Mouse (Mus musculus) midbrain, postnatal 0 days (tissue): Measurements from ENCODE around the gene Bbof1. TPM values are rescaled to one million over a fixed set of nuclear protein-coding genes. Genes with fewer than 3 reads are reported as not detected.

ENCODE experiments used
- ATAC-seq: fragments of 200-750 bp; cut with Nextera tagmentation; 2 replicates; pipeline ENCODE4 v1.8.0; 2017; ENCODE audit warnings: moderate number of reproducible peaks, mild to moderate bottlenecking, moderate TSS enrichment, moderate library complexity; ENCODE audit not compliant: low FRiP score
- DNase-seq: peaks from one replicate; pipeline ENCODE4 v3.0.0-alpha.2; 2015; ENCODE audit warnings: low spot score
- H3K27ac ChIP-seq: fragments of 300-500 bp; sonication (generic); 2 replicates; pipeline ENCODE4 v1.5.1; 2014; ENCODE audit warnings: low read depth, mild to moderate bottlenecking, low read length, mixed read lengths
- H3K27me3 ChIP-seq: fragments of 300-500 bp; sonication (generic); 2 replicates; pipeline ENCODE4 v1.6.1; 2014; ENCODE audit warnings: low read length, control low read depth, mixed read lengths; ENCODE audit not compliant: insufficient read depth
- H3K36me3 ChIP-seq: fragments of 300-500 bp; sonication (generic); 2 replicates; pipeline ENCODE4 v1.6.1; 2014; ENCODE audit warnings: low read length, control low read depth, mixed read lengths; ENCODE audit not compliant: insufficient read depth
- H3K4me1 ChIP-seq: fragments of 300-500 bp; sonication (generic); 2 replicates; pipeline ENCODE4 v1.6.1; 2014; ENCODE audit warnings: mild to moderate bottlenecking, control low read depth, antibody characterized with exemption, low read length, mixed read lengths; ENCODE audit not compliant: insufficient read depth
- H3K4me2 ChIP-seq: fragments of 300-500 bp; sonication (generic); 2 replicates; pipeline ENCODE4 v1.6.1; 2014; ENCODE audit warnings: low read depth, mild to moderate bottlenecking, low read length, mixed read lengths; ENCODE audit not compliant: poor library complexity, severe bottlenecking
- H3K4me3 ChIP-seq: fragments of 300-500 bp; sonication (generic); 2 replicates; pipeline ENCODE4 v1.5.1; 2014; ENCODE audit warnings: low read depth, mild to moderate bottlenecking, low read length, moderate library complexity
- H3K9ac ChIP-seq: fragments of 300-500 bp; sonication (generic); replicated peaks from 2 replicates; pipeline ENCODE4 v1.6.1; 2014; ENCODE audit warnings: mild to moderate bottlenecking, low read length, moderate library complexity, mixed read lengths; ENCODE audit not compliant: poor library complexity, severe bottlenecking
- H3K9me3 ChIP-seq: fragments of 300-500 bp; sonication (generic); 2 replicates; pipeline ENCODE4 v1.6.1; 2016; ENCODE audit warnings: low read length, control low read depth
- CTCF ChIP-seq: IDR thresholded peaks from 2 replicates; pipeline ENCODE4 v1.5.1; 2016; ENCODE audit warnings: antibody characterized with exemption, mild to moderate bottlenecking
- WGBS: fragments of 180-500 bp; shearing (Covaris S2); extraction: QIAGEN DNeasy Blood & Tissue Kit; methylation state at CpG from one replicate; pipeline ENCODE4 v1.1.7; 2014; 5-methylcytosine and 5-hydroxymethylcytosine counted together
- polyA plus RNA-seq: library from polyadenylated mRNA; unstranded; fragments of >200 nt; fragmentation: Nextera tagmentation; extraction: Ambion mirVana; gene quantifications from 2 replicates; pipeline ENCODE4 v1.2.1, GENCODE M21; 2015
- total RNA-seq: library from RNA; depleted of rRNA; stranded (reverse); fragments of >200 nt; gene quantifications from 2 replicates; pipeline ENCODE4 v1.2.3, GENCODE M21; 2014

Gene Bbof1
- total and polyA plus RNA-seq, 2 experiments from 2014 or later: 2.1 to 3.2 TPM

DNA sequence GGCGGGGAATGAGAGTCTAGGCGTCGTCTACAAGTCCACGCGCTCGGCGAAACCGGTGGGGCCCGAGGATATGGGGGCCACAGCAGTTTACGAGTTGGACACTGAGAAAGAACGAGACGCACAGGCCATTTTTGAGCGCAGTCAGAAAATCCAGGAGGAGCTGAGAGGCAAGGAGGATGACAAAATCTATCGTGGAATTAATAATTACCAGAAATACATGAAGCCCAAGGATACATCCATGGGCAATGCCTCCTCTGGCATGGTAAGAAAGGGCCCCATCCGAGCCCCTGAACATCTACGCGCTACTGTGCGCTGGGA lies 8.7 kb downstream of the Bbof1 start:
- Histone ChIP-seq H3K4me2 (peak overlapping the region; percentile 76), H3K27ac (peak overlapping the region; percentile 76), H3K36me3 (no peaks in the 10 kb centered on the region), H3K27me3 (no peaks in the 10 kb centered on the region), H3K4me3 (peak overlapping the region; percentile 55), H3K4me1 (no peaks in the 10 kb centered on the region), H3K9ac (peak overlapping the region; percentile 60), H3K9me3 (no peaks in the 10 kb centered on the region)
- 38% methylated on average over 18 of the region's 18 CpGs for WGBS
- DNase-seq: no peak
- no peak for TF ChIP-seq CTCF
- peak; percentile 13; the same call in 1 of the 2 replicates for ATAC-seq

GRCm38 (mm10) chr12:84423990-84424389 lies 15.1 kb downstream of the Bbof1 start:
- DNase-seq (no peak), ATAC-seq (no peak)
- H3K4me2 ChIP-seq: no peak overlapping the region
- WGBS: 65% methylated on average over 3 of the region's 3 CpGs
- no peak overlapping the region for H3K9ac ChIP-seq
- H3K27me3 ChIP-seq: no peaks in the 10 kb centered on the region
- H3K4me3 ChIP-seq: no peak overlapping the region
- no peak overlapping the region for H3K27ac ChIP-seq
- TF ChIP-seq CTCF: no peak
- no peaks in the 10 kb centered on the region for H3K9me3 ChIP-seq
- H3K4me1 ChIP-seq: no peaks in the 10 kb centered on the region
- H3K36me3 ChIP-seq: peaks cover 5% of the 10 kb centered on the region; the same call in 1 of the 2 replicates

- Histone ChIP-seq H3K4me3 (no peak overlapping the region), H3K9ac (no peak overlapping the region), H3K27ac (no peak overlapping the region), H3K27me3 (no peaks in the 10 kb centered on the region), H3K4me2 (no peak overlapping the region), H3K9me3 (no peaks in the 10 kb centered on the region), H3K4me1 (no peaks in the 10 kb centered on the region), H3K36me3 (peaks cover 22% of the 10 kb centered on the region)
- 90% methylated on average over 2 of the region's 2 CpGs for WGBS
- ATAC-seq: no peak
- TF ChIP-seq CTCF: no peak
- DNase-seq: no peak
Observed at GRCm38 (mm10) chr12:84429825-84430224, 21.0 kb downstream of the Bbof1 start.

DNA sequence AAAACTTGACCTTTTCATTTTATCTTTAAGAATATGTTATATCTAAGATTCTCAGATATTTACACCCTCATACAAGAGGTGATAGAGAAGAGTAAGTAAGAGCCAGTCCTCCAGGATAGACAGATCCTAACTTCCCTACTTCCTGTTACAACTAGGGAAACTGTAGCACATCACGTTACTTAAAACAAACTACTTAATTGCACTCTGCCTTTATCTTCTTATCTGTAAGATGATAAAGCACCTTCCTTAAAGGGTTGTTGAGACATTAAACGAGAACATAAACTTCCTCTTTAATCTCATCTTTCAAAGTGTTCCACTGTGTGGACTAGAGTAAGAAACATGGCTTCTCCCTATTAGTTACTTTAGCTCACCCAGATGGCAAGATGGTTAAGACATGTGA lies 29.8 kb downstream of the Bbof1 start:
- no peaks in the 10 kb centered on the region for H3K27me3 ChIP-seq
- H3K36me3 ChIP-seq: peaks cover 12% of the 10 kb centered on the region
- WGBS: 85% methylated on average over 2 of the region's 2 CpGs
- no peak for ATAC-seq
- H3K9me3 ChIP-seq: no peaks in the 10 kb centered on the region
- DNase-seq: no peak
- H3K4me2 ChIP-seq: no peak overlapping the region
- H3K27ac ChIP-seq: no peak overlapping the region
- no peak overlapping the region for H3K9ac ChIP-seq
- no peak for TF ChIP-seq CTCF
- H3K4me1 ChIP-seq: no peaks in the 10 kb centered on the region
- H3K4me3 ChIP-seq: no peak overlapping the region

DNA sequence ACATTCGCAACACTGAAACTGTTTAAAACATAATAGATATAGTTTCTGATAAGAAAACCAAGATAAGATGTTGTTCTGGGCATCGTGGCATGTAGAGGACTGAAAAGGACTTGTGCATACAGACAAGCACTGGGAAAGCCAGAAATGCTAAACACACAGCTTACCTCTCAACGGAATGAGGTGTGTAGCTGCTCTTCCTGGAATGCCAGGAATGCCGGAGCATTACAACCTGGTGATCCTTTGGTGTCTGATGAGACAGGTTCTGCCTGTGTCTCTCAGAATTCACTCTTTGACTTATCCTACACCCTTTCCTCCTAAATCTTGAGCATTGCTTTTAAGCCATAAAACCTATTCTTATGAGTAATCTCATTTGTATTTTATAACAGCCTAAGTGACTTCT lies 33.7 kb downstream of the Bbof1 start:
- DNase-seq: no peak
- Histone ChIP-seq H3K4me2 (no peak overlapping the region), H3K4me1 (no peaks in the 10 kb centered on the region), H3K4me3 (no peak overlapping the region), H3K9ac (no peak overlapping the region), H3K27me3 (no peaks in the 10 kb centered on the region), H3K36me3 (peaks cover 7% of the 10 kb centered on the region), H3K27ac (no peak overlapping the region), H3K9me3 (no peaks in the 10 kb centered on the region)
- ATAC-seq: no peak
- no peak for TF ChIP-seq CTCF
- WGBS: 81% methylated on average over 4 of the region's 4 CpGs

DNA sequence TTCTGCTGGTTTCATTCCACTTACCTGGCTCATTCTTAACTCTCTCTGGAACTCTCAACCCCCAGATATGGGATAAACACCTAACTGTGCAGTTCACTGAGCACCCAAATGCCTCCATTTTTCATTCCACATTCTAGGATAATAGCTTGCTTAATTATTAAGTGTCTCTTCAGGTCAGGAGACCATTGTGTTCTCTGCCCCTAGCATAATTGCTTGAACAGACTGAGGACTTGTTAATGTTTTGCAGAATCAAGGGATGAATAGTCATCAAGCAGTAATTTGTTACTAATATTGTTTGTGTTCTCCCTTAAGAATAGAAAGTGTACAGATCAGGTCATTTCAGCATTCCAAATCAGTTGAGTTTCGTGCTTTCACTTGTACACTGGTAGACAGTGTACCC lies 38.5 kb downstream of the Bbof1 start:
- H3K27me3 ChIP-seq: no peaks in the 10 kb centered on the region
- TF ChIP-seq CTCF: no peak
- H3K4me3 ChIP-seq: no peak overlapping the region
- H3K36me3 ChIP-seq: no peaks in the 10 kb centered on the region
- peaks cover 6% of the 10 kb centered on the region; the same call in 1 of the 2 replicates for H3K4me1 ChIP-seq
- ATAC-seq (no peak), DNase-seq (no peak)
- no peak overlapping the region for H3K27ac ChIP-seq
- H3K4me2 ChIP-seq: no peak overlapping the region
- no peaks in the 10 kb centered on the region for H3K9me3 ChIP-seq
- H3K9ac ChIP-seq: no peak overlapping the region
- WGBS: 82% methylated on average over 1 of the region's 1 CpGs
